In genomic region chr12:100408143-100408542, GRCm38 (mm10) we compare ENCODE assay signal across 16 mouse cellular contexts.
A peak's percentile ranks its signal among the peaks of the same experiment; 100 is the strongest.
DNase-seq lines count a peak whose midpoint lies in the region; ATAC-seq and TF ChIP-seq lines count a peak whose summit lies in the region.
"Had no signal": no experiment of that assay in that cellular context is flagged by ENCODE, and none has a peak within 500 bp of the region (broad histone marks: within the 10 kb centered on the region; RNA-seq: fewer than 3 reads in every experiment).

No protein-coding gene starts in this region.

- peaks cover 18% of the 10 kb centered on the region for H3K4me1 ChIP-seq in hindbrain, embryonic 15.5 days (replicated peaks)
- H3K4me1 ChIP-seq in hindbrain, embryonic 11.5 days (replicated peaks; ENCODE audit: control insufficient read depth, insufficient read depth, low read length), result no peaks in the 10 kb centered on the region
- H3K4me1 ChIP-seq in forebrain, postnatal 0 days (ENCODE audit: insufficient read depth), result no peaks in the 10 kb centered on the region; the same call in 1 of the 2 replicates
- 0 out of 2 replicates have a peak, but pooled peaks cover 2% of the 10 kb centered on the region for H3K4me1 ChIP-seq in stomach, postnatal 0 days (replicated peaks; ENCODE audit: control insufficient read depth, insufficient read depth)
- H3K4me1 ChIP-seq: limb, embryonic 15.5 days had no signal

- 64% methylated on average over 8 of the region's 8 CpGs for WGBS in hindbrain, embryonic 15.5 days
- WGBS in hindbrain, embryonic 11.5 days, result 85% methylated on average over 8 of the region's 8 CpGs
- 20% methylated on average over 8 of the region's 8 CpGs for WGBS in forebrain, postnatal 0 days
- whole genome bisulfite sequencing in stomach, postnatal 0 days, result 61% methylated on average over 8 of the region's 8 CpGs

- H3K9ac ChIP-seq in hindbrain, embryonic 15.5 days, result no peak overlapping the region
- H3K9ac ChIP-seq in hindbrain, embryonic 11.5 days (ENCODE audit: low read depth, low read length), result no peak overlapping the region
- H3K9ac ChIP-seq in forebrain, postnatal 0 days, result no peak overlapping the region
- H3K9ac ChIP-seq in stomach, postnatal 0 days (ENCODE audit: low read length), result no peak overlapping the region
- H3K9ac ChIP-seq: limb, embryonic 15.5 days had no signal

- 0 out of 2 replicates have a peak overlapping the region, but pooled peaks have one; percentile 29 for H3K27ac ChIP-seq in hindbrain, embryonic 15.5 days (replicated peaks)
- H3K27ac ChIP-seq in hindbrain, embryonic 11.5 days (ENCODE audit: low read depth, low read length), result no peak overlapping the region
- no peak overlapping the region for H3K27ac ChIP-seq in forebrain, postnatal 0 days (ENCODE audit: low read depth, low read length)
- peak overlapping the region; percentile 30; the same call in 1 of the 2 replicates for H3K27ac ChIP-seq in stomach, postnatal 0 days (replicated peaks)
- H3K27ac ChIP-seq: heart, adult 2 months; limb, embryonic 15.5 days had no signal

- ATAC-seq in hindbrain, embryonic 15.5 days (ENCODE audit: low FRiP score, low read depth), result no peak
- no peak for ATAC-seq in hindbrain, embryonic 11.5 days (ENCODE audit: low FRiP score)
- ATAC-seq in forebrain, postnatal 0 days, result peak; percentile 29; the same call in 1 of the 2 replicates
- no peak for ATAC-seq in stomach, postnatal 0 days (ENCODE audit: low FRiP score, low TSS enrichment)

- TF ChIP-seq EP300 in stomach, postnatal 0 days (optimal IDR thresholded peaks at IDR 0.05), result no peak

- H3K4me2 ChIP-seq in hindbrain, embryonic 15.5 days, result no peak overlapping the region
- H3K4me2 ChIP-seq in hindbrain, embryonic 11.5 days (replicated peaks; ENCODE audit: low read depth, low read length), result no peak overlapping the region
- no peak overlapping the region for H3K4me2 ChIP-seq in forebrain, postnatal 0 days (ENCODE audit: low read depth)
- H3K4me2 ChIP-seq in stomach, postnatal 0 days (replicated peaks; ENCODE audit: low read depth), result no peak overlapping the region
- H3K4me2 ChIP-seq: limb, embryonic 15.5 days had no signal

- TF ChIP-seq CTCF in forebrain, postnatal 0 days (IDR thresholded peaks at IDR 0.05; ENCODE audit: low read depth), result no peak
- TF ChIP-seq CTCF in stomach, postnatal 0 days (IDR thresholded peaks at IDR 0.05; ENCODE audit: low read depth), result no peak

- DNase-seq in hindbrain, embryonic 11.5 days (ENCODE audit: low spot score), result no peak
- peak; percentile 48 for DNase-seq in retina, adult 2 months (ENCODE audit: low read depth, low spot score)
- no peak for DNase-seq in retina, embryonic 14.5 days (ENCODE audit: low spot score)
- DNase-seq in forebrain, postnatal 0 days, result no peak
- no peak for DNase-seq in stomach, postnatal 0 days (ENCODE audit: low spot score)
- no peak for DNase-seq in kidney, adult 9 months
- DNase-seq in kidney, postnatal 4 days, result no peak
- DNase-seq: adrenal gland, postnatal 36 days; cerebellum, adult 11 months; heart, adult 2 months; heart, postnatal 10 days; kidney, adult 11 months; lung, adult 2 months had no signal

- H3K27me3 ChIP-seq in hindbrain, embryonic 15.5 days, result no peaks in the 10 kb centered on the region
- H3K27me3 ChIP-seq in hindbrain, embryonic 11.5 days (ENCODE audit: control insufficient read depth, insufficient read depth, low read length), result no peaks in the 10 kb centered on the region
- no peaks in the 10 kb centered on the region for H3K27me3 ChIP-seq in forebrain, postnatal 0 days (ENCODE audit: insufficient read depth, low read length)
- no peaks in the 10 kb centered on the region for H3K27me3 ChIP-seq in stomach, postnatal 0 days (ENCODE audit: control insufficient read depth, insufficient read depth, low read length)
- H3K27me3 ChIP-seq: limb, embryonic 15.5 days had no signal

- no peak overlapping the region for H3K4me3 ChIP-seq in hindbrain, embryonic 15.5 days
- no peak overlapping the region for H3K4me3 ChIP-seq in hindbrain, embryonic 11.5 days (ENCODE audit: low read depth, low read length)
- no peak overlapping the region for H3K4me3 ChIP-seq in forebrain, postnatal 0 days (ENCODE audit: low read depth, low read length)
- no peak overlapping the region for H3K4me3 ChIP-seq in stomach, postnatal 0 days (ENCODE audit: low read depth, low read length)
- H3K4me3 ChIP-seq: heart, adult 2 months; limb, embryonic 15.5 days had no signal

- H3K9me3 ChIP-seq in hindbrain, embryonic 15.5 days, result no peaks in the 10 kb centered on the region
- no peaks in the 10 kb centered on the region for H3K9me3 ChIP-seq in hindbrain, embryonic 11.5 days (ENCODE audit: control insufficient read depth, low read length)
- H3K9me3 ChIP-seq in forebrain, postnatal 0 days (ENCODE audit: low read length), result no peaks in the 10 kb centered on the region
- no peaks in the 10 kb centered on the region for H3K9me3 ChIP-seq in stomach, postnatal 0 days (ENCODE audit: control insufficient read depth, low read length)
- H3K9me3 ChIP-seq: G1E; limb, embryonic 15.5 days had no signal

- H3K36me3 ChIP-seq in hindbrain, embryonic 15.5 days, result peaks cover 7% of the 10 kb centered on the region
- H3K36me3 ChIP-seq in hindbrain, embryonic 11.5 days (ENCODE audit: control insufficient read depth, insufficient read depth, low read length), result no peaks in the 10 kb centered on the region
- H3K36me3 ChIP-seq in forebrain, postnatal 0 days (ENCODE audit: insufficient read depth), result peaks cover 11% of the 10 kb centered on the region; the same call in 1 of the 2 replicates
- no peaks in the 10 kb centered on the region for H3K36me3 ChIP-seq in stomach, postnatal 0 days (ENCODE audit: control insufficient read depth, insufficient read depth, low read length)

Comparison
In these comparisons a context has a peak if more than half of its experiments do, and no peak if none do; other contexts are left out.
1. H3K27ac ChIP-seq: peak in hindbrain, embryonic 15.5 days (single experiment) and stomach, postnatal 0 days (single experiment); none in hindbrain, embryonic 11.5 days (single experiment) and forebrain, postnatal 0 days (single experiment).